Mouse (Mus musculus): ENCODE data around the gene Aph1a. TPM values are rescaled to one million over a fixed set of nuclear protein-coding genes. Genes with fewer than 3 reads are reported as not detected.
"Not testable (repeated sequence)": the region's sequence is repeated elsewhere in the genome, so short reads cannot be mapped to it uniquely, and the experiment has no call there.

Aph1a gene
- polyA plus RNA-seq, 1 experiment, result 174 TPM

GRCm38 (mm10) chr3:95907613-95908012 is 13.8 kb downstream of the Aph1a start:
- no peak for DNase-seq (ENCODE audit: low read depth in 1 of 2, low spot score in 2 of 2)
- peaks cover 15% of the 10 kb centered on the region for H3K27me3 ChIP-seq (ENCODE audit: control insufficient read depth, insufficient read depth, low read length)
- WGBS, result 65% methylated on average over 4 of the region's 4 CpGs
- H3K27ac ChIP-seq (ENCODE audit: insufficient read depth, low read length), result no peak overlapping the region
- H3K4me3 ChIP-seq (ENCODE audit: extremely low read depth, insufficient read depth, insufficient read length), result no peak overlapping the region
- no peaks in the 10 kb centered on the region for H3K36me3 ChIP-seq (ENCODE audit: control insufficient read depth, insufficient read depth, low read length)
- H3K4me1 ChIP-seq (ENCODE audit: control insufficient read depth, insufficient read depth, insufficient read length), result peaks cover 7% of the 10 kb centered on the region; the same call in 1 of the 2 replicates
- TF ChIP-seq POLR2A (IDR thresholded peaks at IDR 0.05; ENCODE audit: low read depth, low read length), result no peak
- TF ChIP-seq CTCF (IDR thresholded peaks at IDR 0.05; ENCODE audit: extremely low read depth, insufficient read depth, insufficient read length, insufficient replicate concordance), result no peak

- no peak for TF ChIP-seq POLR2A (IDR thresholded peaks at IDR 0.05; ENCODE audit: low read depth, low read length)
- no peak for TF ChIP-seq CTCF (IDR thresholded peaks at IDR 0.05; ENCODE audit: extremely low read depth, insufficient read depth, insufficient read length, insufficient replicate concordance)
- no peaks in the 10 kb centered on the region for H3K36me3 ChIP-seq (ENCODE audit: control insufficient read depth, insufficient read depth, low read length)
- WGBS, result 81% methylated on average over 4 of the region's 4 CpGs
- H3K4me1 ChIP-seq (ENCODE audit: control insufficient read depth, insufficient read depth, insufficient read length), result no peaks in the 10 kb centered on the region
- H3K4me3 ChIP-seq (ENCODE audit: extremely low read depth, insufficient read depth, insufficient read length), result no peak overlapping the region
- H3K27ac ChIP-seq (ENCODE audit: insufficient read depth, low read length), result no peak overlapping the region
- no peaks in the 10 kb centered on the region for H3K27me3 ChIP-seq (ENCODE audit: control insufficient read depth, insufficient read depth, low read length)
- DNase-seq (ENCODE audit: low read depth in 1 of 2, low spot score in 2 of 2), result no peak
Measured at GRCm38 (mm10) chr3:95914706-95915105, 20.9 kb downstream of the Aph1a start.

- no peak overlapping the region for H3K4me3 ChIP-seq (ENCODE audit: extremely low read depth, insufficient read depth, insufficient read length)
- DNase-seq (ENCODE audit: low read depth in 1 of 2, low spot score in 2 of 2), result no peak
- 45% methylated on average over 7 of the region's 7 CpGs for WGBS
- H3K27ac ChIP-seq (ENCODE audit: insufficient read depth, low read length), result no peak overlapping the region
- no peaks in the 10 kb centered on the region for H3K27me3 ChIP-seq (ENCODE audit: control insufficient read depth, insufficient read depth, low read length)
- no peaks in the 10 kb centered on the region for H3K36me3 ChIP-seq (ENCODE audit: control insufficient read depth, insufficient read depth, low read length)
- TF ChIP-seq POLR2A (IDR thresholded peaks at IDR 0.05; ENCODE audit: low read depth, low read length), result no peak
- TF ChIP-seq CTCF (IDR thresholded peaks at IDR 0.05; ENCODE audit: extremely low read depth, insufficient read depth, insufficient read length, insufficient replicate concordance), result no peak
- no peaks in the 10 kb centered on the region for H3K4me1 ChIP-seq (ENCODE audit: control insufficient read depth, insufficient read depth, insufficient read length)
Measured at GRCm38 (mm10) chr3:95916760-95917159, 23.0 kb downstream of the Aph1a start.

GRCm38 (mm10) chr3:95920532-95920931 is 26.8 kb downstream of the Aph1a start:
- H3K36me3 ChIP-seq (ENCODE audit: control insufficient read depth, insufficient read depth, low read length); DNase-seq (ENCODE audit: low read depth in 1 of 2, low spot score in 2 of 2); H3K4me3 ChIP-seq (ENCODE audit: extremely low read depth, insufficient read depth, insufficient read length); H3K27me3 ChIP-seq (ENCODE audit: control insufficient read depth, insufficient read depth, low read length); H3K4me1 ChIP-seq (ENCODE audit: control insufficient read depth, insufficient read depth, insufficient read length); H3K27ac ChIP-seq (ENCODE audit: insufficient read depth, low read length): not testable (repeated sequence)
- 95% methylated on average over 2 of the region's 2 CpGs for WGBS

GRCm38 (mm10) chr3:95923429-95923828 is 29.7 kb downstream of the Aph1a start:
- WGBS, result 89% methylated on average over 7 of the region's 7 CpGs
- H3K27me3 ChIP-seq (ENCODE audit: control insufficient read depth, insufficient read depth, low read length); H3K27ac ChIP-seq (ENCODE audit: insufficient read depth, low read length); H3K36me3 ChIP-seq (ENCODE audit: control insufficient read depth, insufficient read depth, low read length); H3K4me1 ChIP-seq (ENCODE audit: control insufficient read depth, insufficient read depth, insufficient read length); DNase-seq (ENCODE audit: low read depth in 1 of 2, low spot score in 2 of 2); H3K4me3 ChIP-seq (ENCODE audit: extremely low read depth, insufficient read depth, insufficient read length): not testable (repeated sequence)

- no peak overlapping the region for H3K4me3 ChIP-seq (ENCODE audit: extremely low read depth, insufficient read depth, insufficient read length)
- no peak overlapping the region for H3K27ac ChIP-seq (ENCODE audit: insufficient read depth, low read length)
Measured at GRCm38 (mm10) chr3:95924185-95924584, 30.4 kb downstream of the Aph1a start.

GRCm38 (mm10) chr3:95925087-95925486 is 31.3 kb downstream of the Aph1a start:
- DNase-seq (ENCODE audit: low read depth in 1 of 2, low spot score in 2 of 2), result no peak
- H3K27me3 ChIP-seq (ENCODE audit: control insufficient read depth, insufficient read depth, low read length), result no peaks in the 10 kb centered on the region
- no peaks in the 10 kb centered on the region for H3K4me1 ChIP-seq (ENCODE audit: control insufficient read depth, insufficient read depth, insufficient read length)
- 61% methylated on average over 5 of the region's 5 CpGs for WGBS
- H3K27ac ChIP-seq (ENCODE audit: insufficient read depth, low read length), result no peak overlapping the region
- TF ChIP-seq CTCF (IDR thresholded peaks at IDR 0.05; ENCODE audit: extremely low read depth, insufficient read depth, insufficient read length, insufficient replicate concordance), result no peak
- no peak for TF ChIP-seq POLR2A (IDR thresholded peaks at IDR 0.05; ENCODE audit: low read depth, low read length)
- H3K36me3 ChIP-seq (ENCODE audit: control insufficient read depth, insufficient read depth, low read length), result no peaks in the 10 kb centered on the region
- no peak overlapping the region for H3K4me3 ChIP-seq (ENCODE audit: extremely low read depth, insufficient read depth, insufficient read length)

More at GRCm38 (mm10) chr3:95924185-95924584, 30.4 kb downstream of the Aph1a start:
- no peak for DNase-seq (ENCODE audit: low read depth in 1 of 2, low spot score in 2 of 2)
- H3K27me3 ChIP-seq (ENCODE audit: control insufficient read depth, insufficient read depth, low read length), result no peaks in the 10 kb centered on the region
- TF ChIP-seq CTCF (IDR thresholded peaks at IDR 0.05; ENCODE audit: extremely low read depth, insufficient read depth, insufficient read length, insufficient replicate concordance), result no peak
- TF ChIP-seq POLR2A (IDR thresholded peaks at IDR 0.05; ENCODE audit: low read depth, low read length), result no peak
- no peaks in the 10 kb centered on the region for H3K4me1 ChIP-seq (ENCODE audit: control insufficient read depth, insufficient read depth, insufficient read length)
- 52% methylated on average over 4 of the region's 4 CpGs for WGBS
- H3K36me3 ChIP-seq (ENCODE audit: control insufficient read depth, insufficient read depth, low read length), result no peaks in the 10 kb centered on the region
